Mouse (Mus musculus) bone marrow macrophage, adult 2 months (primary cell): Measurements from ENCODE around the gene Rxylt1.

Source experiments
- CTCF ChIP-seq: IDR thresholded peaks from 2 replicates; pipeline ENCODE4 v1.5.1; 2012; ENCODE audit warnings: low read depth, mild to moderate bottlenecking, low read length, moderate library complexity
- POLR2A ChIP-seq: IDR thresholded peaks from 2 replicates; pipeline ENCODE4 v1.6.1; 2012; ENCODE audit warnings: mild to moderate bottlenecking, low read depth, low read length, borderline replicate concordance

DNA sequence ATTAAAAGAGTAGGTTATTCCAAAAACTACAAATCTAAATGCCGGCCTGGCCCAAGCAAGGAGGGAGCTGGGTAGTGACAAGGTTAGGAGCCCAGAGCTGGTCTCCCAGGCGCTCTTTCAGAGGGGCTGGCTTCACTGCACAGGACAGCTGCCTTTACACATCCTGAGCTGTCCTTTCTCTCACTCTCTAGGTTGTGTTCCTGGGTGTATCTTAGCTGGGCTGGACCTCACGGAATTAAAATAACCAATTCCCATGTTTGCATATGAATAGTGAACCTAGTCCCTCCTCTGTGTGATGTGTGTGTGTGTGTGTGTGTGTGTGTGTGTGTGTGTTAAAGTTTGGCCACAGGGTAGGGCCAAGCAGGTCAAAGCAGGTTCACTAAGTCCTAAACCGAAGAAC is 52.2 kb downstream of the Rxylt1 start:
- TF ChIP-seq CTCF: no peak
- TF ChIP-seq POLR2A: no peak
